Mouse (Mus musculus) cerebellum, adult 2 months (tissue): ENCODE measurements at regions not wholly inside any gene's neighbourhood (a gene's known extent, or its start where the extent isn't known, plus 50 kb on each side); places are given as distances from the start of the nearest gene placed in this dataset.

Experiments used
- CTCF ChIP-seq: fragments of 200-500 bp; IDR thresholded peaks from 2 replicates; pipeline ENCODE4 v1.5.1; 2011; ENCODE audit warnings: low read depth, mild to moderate bottlenecking, control low read depth, low read length, moderate library complexity, borderline replicate concordance; ENCODE audit not compliant: insufficient read depth
- POLR2A ChIP-seq: fragments of 200-500 bp; IDR thresholded peaks from 2 replicates; pipeline ENCODE4 v1.6.1; 2011; ENCODE audit warnings: low read length, control low read depth, borderline replicate concordance; ENCODE audit not compliant: insufficient read depth

GRCm38 (mm10) chr5:111835737-111836667 lies 102.3 kb downstream of the Gm26897 start:
- no peak for TF ChIP-seq CTCF
- TF ChIP-seq POLR2A: no peak
